Mouse (Mus musculus): Measurements from ENCODE around the gene Dcaf1. TPM values are rescaled to one million over a fixed set of nuclear protein-coding genes. Genes with fewer than 3 reads are reported as not detected.

Dcaf1 gene
- polyA plus RNA-seq, 1 experiment from 2014 or later, result 33.9 TPM

GRCm38 (mm10) chr9:106884996-106885900 is 63.6 kb downstream of the Dcaf1 start:
- ATAC-seq (ENCODE audit: low FRiP score, low TSS enrichment), result no peak
- Histone ChIP-seq H3K4me1 (ENCODE audit: control insufficient read depth, insufficient read depth, low read length) (peaks cover 35% of the 10 kb centered on the region), H3K27ac (ENCODE audit: low read depth, low read length) (no peak overlapping the region), H3K9me3 (ENCODE audit: control insufficient read depth, low read length) (no peaks in the 10 kb centered on the region), H3K9ac (ENCODE audit: low read depth, low read length) (peak overlapping the region; percentile 99), H3K27me3 (ENCODE audit: control insufficient read depth, insufficient read depth, low read length) (no peaks in the 10 kb centered on the region), H3K4me2 (replicated peaks; ENCODE audit: low read depth, low read length) (peak overlapping the region; percentile 93), H3K36me3 (ENCODE audit: control insufficient read depth, insufficient read depth, low read length) (peaks cover 65% of the 10 kb centered on the region), H3K4me3 (ENCODE audit: low read length) (peak overlapping the region; percentile 92)
- WGBS, result 10% methylated on average over 44 of the region's 44 CpGs

DNA sequence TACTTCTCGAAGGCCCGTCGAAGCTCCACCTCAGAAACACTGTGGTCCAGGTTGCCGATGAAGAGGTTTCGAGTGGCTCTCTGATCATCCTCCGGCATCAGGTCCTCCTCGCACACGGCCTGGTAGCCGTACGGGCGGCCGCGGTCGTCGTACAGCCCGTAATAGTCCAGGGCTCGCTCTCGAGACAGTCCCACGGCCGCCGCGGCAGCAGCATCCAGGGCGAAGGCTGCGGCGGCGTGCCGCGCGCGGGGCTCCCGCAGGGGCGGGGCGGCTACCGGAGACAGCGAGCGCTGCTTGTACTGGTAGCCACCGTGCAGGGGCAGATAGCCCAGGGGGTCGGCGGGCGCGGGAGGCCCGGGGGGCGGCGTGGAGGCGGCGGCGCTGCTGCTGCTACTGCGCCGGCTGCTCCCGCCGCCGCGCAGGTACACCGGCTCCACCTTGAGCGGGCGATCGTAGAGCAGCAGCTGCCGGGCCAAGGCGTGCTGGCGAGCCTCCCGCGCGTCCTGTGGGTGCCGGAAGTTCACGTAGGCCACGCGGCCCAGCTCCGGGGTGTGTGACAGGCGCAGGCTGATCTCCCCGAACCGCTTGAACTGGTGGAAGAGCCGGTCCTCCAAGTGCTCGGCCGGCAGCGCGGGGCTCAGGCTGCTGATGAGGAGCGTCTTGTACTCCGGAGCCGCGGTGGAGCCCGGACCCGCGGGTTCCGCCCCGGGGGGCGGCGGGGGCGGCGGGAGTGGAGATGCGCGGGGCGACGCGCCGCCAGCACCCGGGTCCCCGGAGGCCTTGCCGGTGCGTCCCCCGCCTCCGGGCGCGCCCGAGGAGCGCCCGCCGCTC is 64.4 kb downstream of the Dcaf1 start:
- Histone ChIP-seq H3K36me3 (ENCODE audit: control insufficient read depth, insufficient read depth, low read length) (peaks cover 66% of the 10 kb centered on the region), H3K9ac (ENCODE audit: low read depth, low read length) (peak overlapping the region; percentile 99), H3K4me3 (ENCODE audit: low read length) (peak overlapping the region; percentile 92), H3K4me2 (replicated peaks; ENCODE audit: low read depth, low read length) (peak overlapping the region; percentile 93), H3K27me3 (ENCODE audit: control insufficient read depth, insufficient read depth, low read length) (no peaks in the 10 kb centered on the region), H3K9me3 (ENCODE audit: control insufficient read depth, low read length) (no peaks in the 10 kb centered on the region), H3K4me1 (ENCODE audit: control insufficient read depth, insufficient read depth, low read length) (peaks cover 42% of the 10 kb centered on the region), H3K27ac (ENCODE audit: low read depth, low read length) (peak overlapping the region; percentile 86)
- no peak for ATAC-seq (ENCODE audit: low FRiP score, low TSS enrichment)
- under 1% methylated on average over 57 of the region's 107 CpGs for WGBS

DNA sequence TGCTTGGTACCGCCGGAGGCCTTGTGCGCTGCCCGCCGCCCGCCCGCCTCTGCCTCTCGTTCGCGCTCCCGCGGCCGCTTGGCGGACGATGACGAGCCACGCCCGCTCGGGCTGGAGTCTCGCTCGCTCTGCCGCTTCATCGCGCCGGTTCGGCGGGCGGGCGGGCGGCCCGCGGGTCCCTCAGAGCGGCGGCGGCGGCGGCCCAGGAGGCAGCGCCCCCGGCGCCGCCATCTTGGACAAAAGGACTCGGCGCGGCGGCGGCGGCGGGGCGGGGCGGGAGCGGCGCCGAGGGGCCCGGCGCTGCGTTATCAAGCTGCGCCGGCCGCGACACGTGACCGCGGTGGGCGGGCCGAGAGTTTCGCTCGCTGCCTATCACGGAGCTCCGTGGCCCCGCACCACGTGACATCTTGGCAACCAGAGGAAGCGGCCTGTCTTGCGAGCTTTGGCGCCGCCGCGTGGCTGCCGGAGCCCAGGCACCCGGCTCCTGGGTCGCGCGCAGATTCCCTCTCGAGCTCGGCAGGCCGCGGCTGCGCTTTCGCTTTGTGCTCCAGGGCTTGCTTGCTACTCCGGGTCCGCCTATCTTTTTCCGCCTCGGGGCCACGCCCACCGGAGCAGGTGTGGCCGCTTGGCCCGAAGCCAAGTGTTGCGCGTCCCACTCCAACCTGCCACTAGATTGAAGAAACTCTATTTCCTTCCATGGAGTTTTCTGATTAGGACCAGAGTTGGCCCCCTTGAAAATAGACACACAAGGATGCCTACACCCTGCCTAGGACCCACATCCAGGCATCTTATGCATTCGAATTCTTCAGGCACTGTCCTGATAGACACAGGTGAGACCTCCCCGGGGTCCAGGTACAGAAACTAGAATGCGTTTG is 65.4 kb downstream of the Dcaf1 start, which contains the start of gene Rbm15b:
Gene Rbm15b, minus strand, starts transcription at position 601 of the 875 bp plus-strand sequence.
- H3K4me1 ChIP-seq (ENCODE audit: control insufficient read depth, insufficient read depth, low read length), result peaks cover 42% of the 10 kb centered on the region
- H3K27me3 ChIP-seq (ENCODE audit: control insufficient read depth, insufficient read depth, low read length), result no peaks in the 10 kb centered on the region
- H3K27ac ChIP-seq (ENCODE audit: low read depth, low read length), result peak within 1 kb of the TSS; percentile 86
- peak within 1 kb of the TSS; percentile 99 for H3K9ac ChIP-seq (ENCODE audit: low read depth, low read length)
- 4% methylated on average over 58 of the region's 101 CpGs for WGBS
- no peaks in the 10 kb centered on the region for H3K9me3 ChIP-seq (ENCODE audit: control insufficient read depth, low read length)
- peak within 1 kb of the TSS; percentile 92 for H3K4me3 ChIP-seq (ENCODE audit: low read length)
- peak within 1 kb of the TSS; percentile 93 for H3K4me2 ChIP-seq (replicated peaks; ENCODE audit: low read depth, low read length)
- ATAC-seq (ENCODE audit: low FRiP score, low TSS enrichment), result peak; percentile 75
- peaks cover 56% of the 10 kb centered on the region for H3K36me3 ChIP-seq (ENCODE audit: control insufficient read depth, insufficient read depth, low read length)

GRCm38 (mm10) chr9:106888346-106888745 is 66.7 kb downstream of the Dcaf1 start:
- H3K36me3 ChIP-seq (ENCODE audit: control insufficient read depth, insufficient read depth, low read length), result peaks cover 43% of the 10 kb centered on the region
- WGBS, result 90% methylated on average over 3 of the region's 3 CpGs

GRCm38 (mm10) chr9:106889321-106889720 is 67.6 kb downstream of the Dcaf1 start:
- no peak overlapping the region for H3K9ac ChIP-seq (ENCODE audit: low read depth, low read length)
- no peaks in the 10 kb centered on the region for H3K9me3 ChIP-seq (ENCODE audit: control insufficient read depth, low read length)
- 89% methylated on average over 9 of the region's 9 CpGs for WGBS
- H3K27me3 ChIP-seq (ENCODE audit: control insufficient read depth, insufficient read depth, low read length), result no peaks in the 10 kb centered on the region
- H3K27ac ChIP-seq (ENCODE audit: low read depth, low read length), result no peak overlapping the region
- no peak overlapping the region for H3K4me2 ChIP-seq (replicated peaks; ENCODE audit: low read depth, low read length)
- no peak for ATAC-seq (ENCODE audit: low FRiP score, low TSS enrichment)
- H3K4me1 ChIP-seq (ENCODE audit: control insufficient read depth, insufficient read depth, low read length), result peaks cover 28% of the 10 kb centered on the region
- H3K36me3 ChIP-seq (ENCODE audit: control insufficient read depth, insufficient read depth, low read length), result peaks cover 37% of the 10 kb centered on the region
- no peak overlapping the region for H3K4me3 ChIP-seq (ENCODE audit: low read length)

More at GRCm38 (mm10) chr9:106888346-106888745, 66.7 kb downstream of the Dcaf1 start:
- ATAC-seq (ENCODE audit: low FRiP score, low TSS enrichment), result no peak
- Histone ChIP-seq H3K9ac (ENCODE audit: low read depth, low read length) (0 out of 2 replicates have a peak overlapping the region, but pooled peaks have one; percentile 4), H3K27me3 (ENCODE audit: control insufficient read depth, insufficient read depth, low read length) (no peaks in the 10 kb centered on the region), H3K4me3 (ENCODE audit: low read length) (no peak overlapping the region), H3K4me2 (replicated peaks; ENCODE audit: low read depth, low read length) (no peak overlapping the region), H3K27ac (ENCODE audit: low read depth, low read length) (no peak overlapping the region), H3K4me1 (ENCODE audit: control insufficient read depth, insufficient read depth, low read length) (peaks cover 35% of the 10 kb centered on the region), H3K9me3 (ENCODE audit: control insufficient read depth, low read length) (no peaks in the 10 kb centered on the region)

GRCm38 (mm10) chr9:106890496-106891240 is 69.0 kb downstream of the Dcaf1 start:
- Histone ChIP-seq H3K9ac (ENCODE audit: low read depth, low read length) (peak overlapping the region; percentile 96), H3K9me3 (ENCODE audit: control insufficient read depth, low read length) (no peaks in the 10 kb centered on the region), H3K4me1 (ENCODE audit: control insufficient read depth, insufficient read depth, low read length) (peaks cover 15% of the 10 kb centered on the region; the same call in 1 of the 2 replicates), H3K27me3 (ENCODE audit: control insufficient read depth, insufficient read depth, low read length) (no peaks in the 10 kb centered on the region), H3K4me3 (ENCODE audit: low read length) (peak overlapping the region; percentile 97), H3K36me3 (ENCODE audit: control insufficient read depth, insufficient read depth, low read length) (peaks cover 31% of the 10 kb centered on the region), H3K4me2 (replicated peaks; ENCODE audit: low read depth, low read length) (peak overlapping the region; percentile 72), H3K27ac (ENCODE audit: low read depth, low read length) (peak overlapping the region; percentile 88; the same call in 1 of the 2 replicates)
- 62% methylated on average over 8 of the region's 8 CpGs for WGBS
- no peak for ATAC-seq (ENCODE audit: low FRiP score, low TSS enrichment)

DNA sequence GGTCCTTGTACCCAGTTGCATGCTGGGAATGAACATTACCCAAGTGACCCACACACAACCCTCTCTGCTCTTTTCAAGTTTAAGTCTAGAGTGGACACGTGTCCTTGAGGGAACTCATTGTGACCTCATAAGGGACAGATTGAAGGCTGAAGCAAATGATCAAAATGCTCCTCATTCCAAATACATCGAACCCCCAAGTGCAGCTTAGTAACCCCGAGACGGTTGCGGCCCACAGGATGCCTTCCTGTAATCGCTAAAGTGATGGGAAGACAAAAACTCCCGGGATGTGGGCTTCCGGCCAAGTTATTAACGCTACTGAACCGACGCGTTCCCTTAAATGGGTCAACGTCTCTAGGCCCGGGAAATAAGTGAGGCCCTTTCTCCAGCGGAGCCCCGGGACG is 69.7 kb downstream of the Dcaf1 start:
- Histone ChIP-seq H3K36me3 (ENCODE audit: control insufficient read depth, insufficient read depth, low read length) (peaks cover 31% of the 10 kb centered on the region), H3K27me3 (ENCODE audit: control insufficient read depth, insufficient read depth, low read length) (no peaks in the 10 kb centered on the region), H3K4me3 (ENCODE audit: low read length) (peak overlapping the region; percentile 97), H3K27ac (ENCODE audit: low read depth, low read length) (peak overlapping the region; percentile 88), H3K9me3 (ENCODE audit: control insufficient read depth, low read length) (no peaks in the 10 kb centered on the region), H3K4me2 (replicated peaks; ENCODE audit: low read depth, low read length) (peak overlapping the region; percentile 72), H3K9ac (ENCODE audit: low read depth, low read length) (peak overlapping the region; percentile 96), H3K4me1 (ENCODE audit: control insufficient read depth, insufficient read depth, low read length) (peaks cover 14% of the 10 kb centered on the region; the same call in 1 of the 2 replicates)
- no peak for ATAC-seq (ENCODE audit: low FRiP score, low TSS enrichment)
- under 1% methylated on average over 17 of the region's 17 CpGs for WGBS
